Mouse (Mus musculus): Measurements from ENCODE around the gene Dirc2.

DNA sequence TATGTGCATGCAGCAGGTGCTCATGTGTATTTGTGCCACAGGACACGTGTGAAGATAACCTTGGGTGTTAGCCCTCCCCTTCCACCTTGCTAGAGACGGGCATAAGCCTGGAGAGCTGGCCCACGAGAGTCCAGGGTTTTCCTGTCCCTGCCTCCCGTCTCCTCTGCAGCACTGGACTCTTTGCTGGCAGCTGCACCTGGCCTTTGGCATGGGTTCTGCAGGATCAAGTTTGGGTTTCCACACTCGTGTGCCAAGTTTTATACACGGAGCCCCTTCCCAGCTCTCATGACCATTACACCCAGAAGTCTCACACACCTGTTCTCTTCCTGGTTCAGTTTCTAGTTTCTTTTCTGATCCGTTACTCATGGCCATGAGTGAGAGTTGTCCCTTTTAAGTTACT is 55.5 kb downstream of the Dirc2 start:
- TF ChIP-seq HCFC1 (IDR thresholded peaks at IDR 0.05; ENCODE audit: borderline replicate concordance, insufficient read depth, low read length), result no peak
- no peak for TF ChIP-seq CHD2 (IDR thresholded peaks at IDR 0.05; ENCODE audit: low read depth, low read length)
- no peak for TF ChIP-seq ZNF384 (IDR thresholded peaks at IDR 0.05; ENCODE audit: low read depth, low read length)
- no peak for TF ChIP-seq MAFK (IDR thresholded peaks at IDR 0.05; ENCODE audit: insufficient read depth, low read depth, low read length)

Data from ES-E14 (cell line).